Mouse (Mus musculus) forebrain, embryonic 11.5 days (tissue): Measurements from ENCODE around the gene Sptbn4. TPM values are rescaled to one million over a fixed set of nuclear protein-coding genes. Genes with fewer than 3 reads are reported as not detected.

Experiments
- ATAC-seq: fragments of 200-750 bp; cut with Nextera tagmentation; replicated peaks from 2 replicates; pipeline ENCODE4 v1.8.0; 2017; ENCODE audit warnings: moderate TSS enrichment; ENCODE audit not compliant: low FRiP score
- DNase-seq: peaks from one replicate; pipeline ENCODE4 v3.0.0-alpha.2; 2017; ENCODE audit warnings: low spot score
- H3K27ac ChIP-seq: fragments of 300-500 bp; sonication (generic); 2 replicates; pipeline ENCODE4 v1.5.1; 2014; ENCODE audit warnings: low read depth, low read length
- H3K27me3 ChIP-seq: fragments of 300-500 bp; sonication (generic); 2 replicates; pipeline ENCODE4 v1.6.1; 2014; ENCODE audit warnings: mild to moderate bottlenecking, low read length, mixed read lengths; ENCODE audit not compliant: control insufficient read depth, insufficient read depth
- H3K36me3 ChIP-seq: fragments of 300-500 bp; sonication (generic); 2 replicates; pipeline ENCODE4 v1.6.1; 2014; ENCODE audit warnings: mild to moderate bottlenecking, low read length, moderate library complexity, mixed read lengths; ENCODE audit not compliant: control insufficient read depth, insufficient read depth
- H3K4me1 ChIP-seq: fragments of 300-500 bp; sonication (generic); replicated peaks from 2 replicates; pipeline ENCODE4 v1.6.1; 2014; ENCODE audit warnings: low read length, mixed read lengths; ENCODE audit not compliant: control insufficient read depth, insufficient read depth
- H3K4me2 ChIP-seq: fragments of 300-500 bp; sonication (generic); 2 replicates; pipeline ENCODE4 v1.6.1; 2014; ENCODE audit warnings: low read depth, mild to moderate bottlenecking, low read length, moderate library complexity, mixed read lengths; ENCODE audit not compliant: severe bottlenecking
- H3K4me3 ChIP-seq: fragments of 300-500 bp; sonication (generic); 2 replicates; pipeline ENCODE4 v1.5.1; 2014; ENCODE audit warnings: low read depth, low read length
- H3K9ac ChIP-seq: fragments of 300-500 bp; sonication (generic); 2 replicates; pipeline ENCODE4 v1.6.1; 2014; ENCODE audit warnings: low read length
- H3K9me3 ChIP-seq: fragments of 300-500 bp; sonication (generic); 2 replicates; pipeline ENCODE4 v1.6.1; 2016; ENCODE audit warnings: low read length, mixed read lengths; ENCODE audit not compliant: control insufficient read depth
- WGBS: fragments of 180-500 bp; shearing (Covaris S2); extraction: QIAGEN DNeasy Blood & Tissue Kit; methylation state at CpG from one replicate; pipeline ENCODE4 v1.1.7; 2014; 5-methylcytosine and 5-hydroxymethylcytosine counted together
- polyA plus RNA-seq: library from polyadenylated mRNA; unstranded; fragments of >200 nt; fragmentation: Nextera tagmentation; extraction: Ambion mirVana; gene quantifications from 2 replicates; pipeline ENCODE4 v1.2.1, GENCODE M21; 2014

Gene Sptbn4
- polyA plus RNA-seq, 1 experiment from 2014 or later: 0.19 TPM

DNA sequence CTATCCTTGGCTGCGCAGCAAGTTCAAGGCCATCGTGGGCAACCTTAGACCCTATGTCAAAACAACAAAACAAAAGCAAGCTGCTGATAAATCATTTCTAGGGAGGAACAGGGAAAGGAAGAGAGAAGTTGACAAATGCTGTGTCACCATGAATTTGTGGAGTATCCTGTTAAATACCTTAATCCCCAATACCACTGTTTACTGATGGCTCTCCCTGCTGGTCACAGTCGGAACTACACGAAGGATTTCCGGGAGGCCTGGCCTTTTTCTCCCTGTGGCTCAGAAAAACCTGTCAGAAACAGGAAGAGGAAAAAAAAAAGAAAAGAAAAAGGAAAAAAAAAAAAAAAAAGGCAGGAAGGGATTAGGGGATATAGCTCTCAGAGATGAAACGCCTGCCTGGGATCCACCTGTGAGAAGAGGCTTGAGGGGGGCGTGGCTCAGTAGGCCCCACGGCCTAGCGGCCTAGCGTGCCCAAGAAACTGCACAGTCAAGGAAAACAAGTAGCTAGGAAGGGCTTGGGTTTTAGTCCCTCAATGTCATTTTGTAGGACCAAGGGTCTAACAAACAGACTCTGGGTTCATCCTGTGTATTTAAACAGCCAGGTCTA, 1.9 kb upstream of the Sptbn4 start:
- ATAC-seq (no peak), DNase-seq (no peak)
- Histone ChIP-seq H3K27ac (no peak overlapping the region), H3K27me3 (peaks cover 26% of the 10 kb centered on the region), H3K9me3 (no peaks in the 10 kb centered on the region; the same call in 1 of the 2 replicates), H3K4me2 (no peak overlapping the region), H3K9ac (no peak overlapping the region), H3K4me1 (peaks cover 10% of the 10 kb centered on the region; the same call in 1 of the 2 replicates), H3K36me3 (no peaks in the 10 kb centered on the region), H3K4me3 (no peak overlapping the region)
- 56% methylated on average over 10 of the region's 10 CpGs for WGBS

DNA sequence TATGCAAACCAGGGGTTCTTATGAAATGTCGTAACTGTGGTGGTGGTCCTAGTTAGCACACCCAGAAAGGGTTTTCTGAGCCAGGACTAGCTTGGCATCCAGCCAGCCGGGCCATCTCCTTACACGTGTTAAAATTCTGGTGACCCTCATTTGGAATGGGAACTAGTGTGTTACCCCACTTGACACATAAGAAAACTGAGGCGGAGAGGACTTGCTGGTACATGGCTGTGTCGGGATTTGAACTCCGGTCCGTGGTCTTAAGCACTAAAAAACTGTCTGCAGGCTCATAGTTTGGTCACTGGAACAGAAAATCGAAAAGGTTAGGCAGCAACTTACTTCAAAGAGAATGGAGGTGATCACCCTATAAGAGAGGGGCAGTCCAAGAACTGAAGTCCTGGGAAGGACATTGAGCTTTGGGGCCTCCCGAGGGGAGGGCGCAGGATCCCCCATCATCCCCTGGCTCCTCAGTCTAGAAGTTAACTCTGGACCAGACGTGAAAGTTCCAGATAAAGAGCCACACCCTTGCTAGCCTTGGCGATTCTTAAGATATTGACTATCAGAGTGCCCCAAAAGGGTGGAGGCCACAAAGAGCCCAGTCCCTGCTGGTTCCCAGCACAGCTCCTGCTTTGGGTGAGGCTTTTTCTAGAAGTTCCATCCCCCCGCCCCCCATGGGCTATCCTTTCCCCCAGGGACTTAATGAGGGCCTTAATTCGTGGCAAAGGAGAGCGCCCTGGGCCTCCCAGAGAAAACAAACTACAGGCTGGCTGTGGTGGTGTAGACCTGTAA, 1.1 kb upstream of the Sptbn4 start:
- Histone ChIP-seq H3K9me3 (no peaks in the 10 kb centered on the region; the same call in 1 of the 2 replicates), H3K36me3 (no peaks in the 10 kb centered on the region), H3K27ac (no peak overlapping the region), H3K4me2 (peak overlapping the region; percentile 93), H3K27me3 (peaks cover 26% of the 10 kb centered on the region), H3K4me3 (peak overlapping the region; percentile 49), H3K9ac (peak overlapping the region; percentile 50), H3K4me1 (peaks cover 10% of the 10 kb centered on the region; the same call in 1 of the 2 replicates)
- DNase-seq: no peak
- ATAC-seq: no peak; the same call in 1 of the 2 replicates
- WGBS: 54% methylated on average over 15 of the region's 15 CpGs

DNA sequence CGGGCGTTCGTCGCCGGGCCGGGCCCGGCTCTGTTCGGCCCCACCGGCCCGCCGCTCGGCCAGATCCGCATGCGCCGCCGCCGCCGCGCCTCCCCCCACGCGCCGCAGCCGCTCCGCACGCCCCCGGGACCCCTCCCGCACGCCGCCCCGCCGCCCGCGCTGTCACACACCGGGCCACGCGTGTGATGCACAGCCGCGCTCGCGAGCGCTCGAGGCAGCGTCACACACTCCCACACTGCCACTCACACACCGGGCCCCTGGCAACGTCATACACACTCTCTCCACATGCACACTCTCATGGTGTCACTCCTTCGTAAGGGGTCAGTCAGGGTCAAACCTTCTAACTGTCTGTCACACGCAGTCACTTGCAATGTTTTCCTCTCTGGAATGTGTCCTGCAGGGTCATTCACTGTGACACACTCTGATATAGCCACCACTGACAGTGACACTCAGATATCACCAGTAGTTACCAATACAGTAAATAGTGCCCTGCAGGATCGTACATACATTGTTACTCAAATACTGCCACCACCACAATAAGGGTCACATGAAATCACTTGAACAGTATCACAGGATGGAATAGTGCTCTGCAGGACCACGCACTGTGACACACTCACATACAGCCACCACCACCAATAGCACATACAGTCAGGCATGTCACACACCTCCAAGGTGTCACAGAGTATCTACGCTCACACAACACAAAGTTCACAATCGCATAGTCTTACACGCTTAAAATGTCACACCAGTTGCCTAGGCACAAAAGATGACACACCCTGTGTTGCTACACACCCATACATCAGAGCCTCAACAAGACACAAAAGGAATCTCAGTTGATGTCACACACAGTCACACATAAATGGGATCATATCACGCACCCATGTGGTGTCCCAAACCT, 716 bp downstream of the Sptbn4 start:
- Histone ChIP-seq H3K4me1 (peaks cover 10% of the 10 kb centered on the region; the same call in 1 of the 2 replicates), H3K27me3 (peaks cover 26% of the 10 kb centered on the region)
- 8% methylated on average over 48 of the region's 53 CpGs for WGBS

DNA sequence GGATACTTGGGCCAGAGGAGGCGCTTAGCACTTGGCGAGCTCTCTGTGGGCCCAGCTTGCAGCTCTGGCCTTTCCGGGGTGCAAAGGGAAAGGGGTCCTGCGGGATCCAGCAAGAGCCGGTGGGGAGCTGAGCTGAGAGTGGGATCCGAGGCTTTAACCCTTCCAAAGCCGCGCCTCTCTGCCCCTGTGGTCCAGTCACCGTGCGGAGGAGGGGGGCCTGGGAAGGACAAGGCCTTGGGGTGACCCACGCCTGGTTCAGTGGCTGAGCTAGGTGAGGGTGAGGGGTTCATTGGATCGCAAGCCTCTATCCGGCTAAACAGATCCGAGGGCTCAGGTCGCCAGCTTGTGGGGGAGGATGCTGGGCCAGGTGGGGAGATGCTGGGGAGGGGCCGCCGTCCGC, 1.4 kb downstream of the Sptbn4 start:
- H3K27me3 ChIP-seq: peaks cover 26% of the 10 kb centered on the region
- no peak overlapping the region for H3K27ac ChIP-seq
- WGBS: 2% methylated on average over 18 of the region's 18 CpGs
- DNase-seq (peak; percentile 55), ATAC-seq (no peak)
- H3K36me3 ChIP-seq: no peaks in the 10 kb centered on the region
- no peaks in the 10 kb centered on the region; the same call in 1 of the 2 replicates for H3K9me3 ChIP-seq
- H3K4me2 ChIP-seq: peak overlapping the region; percentile 88
- peak overlapping the region; percentile 54 for H3K4me3 ChIP-seq
- peaks cover 10% of the 10 kb centered on the region; the same call in 1 of the 2 replicates for H3K4me1 ChIP-seq
- H3K9ac ChIP-seq: peak overlapping the region; percentile 64

More for the DNA sequence above, 716 bp downstream of the Sptbn4 start:
- Histone ChIP-seq H3K4me3 (peak overlapping the region; percentile 54), H3K9me3 (no peaks in the 10 kb centered on the region; the same call in 1 of the 2 replicates), H3K4me2 (peak overlapping the region; percentile 93), H3K36me3 (no peaks in the 10 kb centered on the region), H3K27ac (no peak overlapping the region), H3K9ac (peak overlapping the region; percentile 64)
- ATAC-seq (peak; percentile 31), DNase-seq (peak; percentile 66)

DNA sequence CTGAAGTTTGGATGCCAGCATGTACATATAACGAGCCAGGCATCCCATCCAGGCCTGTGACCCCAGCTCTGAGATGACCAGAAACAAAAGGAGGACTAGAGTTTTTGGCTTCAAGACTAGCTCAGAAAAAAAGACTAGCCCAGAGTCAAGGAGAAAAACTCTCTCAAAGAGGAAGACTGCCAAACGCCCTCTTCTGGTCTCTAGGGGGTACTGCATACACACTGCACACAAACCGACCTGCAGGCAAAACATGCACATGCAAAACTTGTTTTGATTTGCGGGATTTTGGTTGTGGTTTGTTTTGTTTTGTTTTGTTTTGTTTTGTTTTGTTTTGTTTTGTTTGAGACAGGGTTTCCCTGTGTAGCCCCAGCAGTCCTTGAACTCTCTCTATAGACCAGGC, 7.5 kb downstream of the Sptbn4 start:
- Histone ChIP-seq H3K4me3 (no peak overlapping the region), H3K36me3 (no peaks in the 10 kb centered on the region), H3K4me2 (no peak overlapping the region), H3K9me3 (no peaks in the 10 kb centered on the region; the same call in 1 of the 2 replicates), H3K27me3 (peaks cover 3% of the 10 kb centered on the region; the same call in 1 of the 2 replicates), H3K27ac (no peak overlapping the region), H3K4me1 (no peaks in the 10 kb centered on the region), H3K9ac (no peak overlapping the region)
- ATAC-seq (no peak), DNase-seq (no peak)
- 80% methylated on average over 4 of the region's 4 CpGs for WGBS

DNA sequence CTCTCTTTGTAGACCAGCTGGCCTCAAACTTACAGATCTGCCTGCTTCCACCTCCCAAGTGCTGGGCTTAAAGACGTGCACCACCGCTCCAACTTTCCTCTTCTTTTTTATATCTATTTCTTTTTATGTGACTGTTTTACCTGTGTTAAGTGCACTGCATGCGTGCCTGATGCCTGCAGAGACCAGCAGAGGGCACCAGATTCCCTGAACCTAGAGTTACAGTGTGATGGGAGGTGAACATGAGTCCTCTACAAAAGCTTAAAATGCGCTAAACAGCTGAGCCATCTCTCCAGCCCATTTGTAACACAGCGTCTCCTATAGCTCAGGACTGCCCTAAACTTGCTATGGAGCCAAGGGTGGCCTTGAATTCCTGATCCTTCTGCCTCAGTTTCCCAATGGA, 9.9 kb downstream of the Sptbn4 start:
- no peak for DNase-seq
- WGBS: 60% methylated on average over 5 of the region's 5 CpGs
- ATAC-seq: no peak
- no peak overlapping the region for H3K9ac ChIP-seq
- no peak overlapping the region for H3K4me3 ChIP-seq
- H3K4me2 ChIP-seq: no peak overlapping the region
- H3K9me3 ChIP-seq: no peaks in the 10 kb centered on the region; the same call in 1 of the 2 replicates
- H3K4me1 ChIP-seq: no peaks in the 10 kb centered on the region
- H3K27ac ChIP-seq: no peak overlapping the region
- H3K36me3 ChIP-seq: no peaks in the 10 kb centered on the region
- H3K27me3 ChIP-seq: no peaks in the 10 kb centered on the region

DNA sequence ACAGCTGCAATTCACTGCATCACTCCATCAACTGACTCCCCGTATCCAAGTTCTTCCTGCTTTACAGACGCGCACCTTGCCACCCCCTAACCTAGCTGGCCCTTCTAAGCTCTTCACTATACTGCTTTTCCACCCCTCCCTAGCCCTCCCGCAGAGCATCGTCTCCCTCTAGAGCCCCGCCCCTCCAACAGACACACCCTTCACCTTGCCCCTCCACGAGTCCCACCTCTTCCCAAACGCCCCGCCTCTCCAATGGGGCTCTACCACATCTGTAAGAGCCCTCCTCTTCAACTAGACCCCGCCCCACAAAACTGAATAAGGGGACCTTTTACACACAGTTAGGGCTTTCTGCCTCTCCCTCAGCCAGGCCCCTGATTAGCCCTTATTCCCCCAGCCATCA, 13.7 kb downstream of the Sptbn4 start:
- DNase-seq (no peak), ATAC-seq (no peak)
- WGBS: 12% methylated on average over 10 of the region's 10 CpGs
- Histone ChIP-seq H3K9ac (no peak overlapping the region), H3K9me3 (no peaks in the 10 kb centered on the region), H3K36me3 (no peaks in the 10 kb centered on the region), H3K4me2 (no peak overlapping the region), H3K4me3 (no peak overlapping the region), H3K27me3 (no peaks in the 10 kb centered on the region), H3K27ac (no peak overlapping the region), H3K4me1 (no peaks in the 10 kb centered on the region)

DNA sequence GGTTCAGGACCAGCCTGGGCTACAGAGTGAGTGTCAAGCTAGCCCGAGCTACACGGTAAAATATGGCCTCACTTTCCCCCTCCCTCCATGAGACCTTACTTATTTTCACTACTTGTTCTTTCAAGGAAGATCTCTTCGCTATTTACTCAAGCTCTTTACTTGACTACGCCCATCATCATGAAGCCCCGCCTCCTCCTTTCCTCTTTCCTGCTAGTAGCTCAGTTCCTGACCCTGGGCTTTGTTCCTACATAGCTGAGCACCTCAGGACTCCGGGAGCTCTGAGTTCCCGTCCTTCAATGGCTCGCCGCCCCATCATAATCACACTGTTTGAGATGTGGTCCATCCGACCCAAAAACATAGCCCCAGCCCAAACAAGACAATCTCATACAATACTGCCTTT, 14.1 kb downstream of the Sptbn4 start:
- H3K9me3 ChIP-seq: no peaks in the 10 kb centered on the region
- no peaks in the 10 kb centered on the region for H3K4me1 ChIP-seq
- H3K27me3 ChIP-seq: no peaks in the 10 kb centered on the region
- DNase-seq (no peak), ATAC-seq (no peak)
- H3K4me3 ChIP-seq: no peak overlapping the region
- no peak overlapping the region for H3K4me2 ChIP-seq
- no peaks in the 10 kb centered on the region for H3K36me3 ChIP-seq
- WGBS: 27% methylated on average over 10 of the region's 10 CpGs
- H3K9ac ChIP-seq: no peak overlapping the region
- H3K27ac ChIP-seq: no peak overlapping the region
